Mouse (Mus musculus): ENCODE data around the gene Pyroxd2.
"Not testable (repeated sequence)": the region's sequence is repeated elsewhere in the genome, so short reads cannot be mapped to it uniquely, and the experiment has no call there.

Gene Pyroxd2

GRCm38 (mm10) chr19:42689786-42690185 lies 62.8 kb downstream of the Pyroxd2 start:
- no peak for DNase-seq (ENCODE audit: low read depth, low spot score)

- no peak for DNase-seq (ENCODE audit: low read depth, low spot score)
Measured at GRCm38 (mm10) chr19:42689321-42689720, 63.3 kb downstream of the Pyroxd2 start.

- DNase-seq (ENCODE audit: low read depth, low spot score): not testable (repeated sequence)
Measured at GRCm38 (mm10) chr19:42682776-42683175, 69.8 kb downstream of the Pyroxd2 start.

- no peak for DNase-seq (ENCODE audit: low read depth, low spot score)
Measured at GRCm38 (mm10) chr19:42678191-42678590, 74.4 kb downstream of the Pyroxd2 start.

GRCm38 (mm10) chr19:42677452-42677851 lies 75.1 kb downstream of the Pyroxd2 start:
- no peak for DNase-seq (ENCODE audit: low read depth, low spot score)

- DNase-seq (ENCODE audit: low read depth, low spot score): no peak
Measured at GRCm38 (mm10) chr19:42676931-42677330, 75.6 kb downstream of the Pyroxd2 start.

Data from skeletal muscle tissue, adult 2 months (tissue).